Mouse (Mus musculus) embryo, embryonic 10 days (tissue): Measurements from ENCODE around the gene Mindy4.

Source experiments
- DNase-seq: peaks from one replicate; pipeline ENCODE4 v3.0.0-alpha.2; 2015; ENCODE audit warnings: low spot score

Gene Mindy4

DNA sequence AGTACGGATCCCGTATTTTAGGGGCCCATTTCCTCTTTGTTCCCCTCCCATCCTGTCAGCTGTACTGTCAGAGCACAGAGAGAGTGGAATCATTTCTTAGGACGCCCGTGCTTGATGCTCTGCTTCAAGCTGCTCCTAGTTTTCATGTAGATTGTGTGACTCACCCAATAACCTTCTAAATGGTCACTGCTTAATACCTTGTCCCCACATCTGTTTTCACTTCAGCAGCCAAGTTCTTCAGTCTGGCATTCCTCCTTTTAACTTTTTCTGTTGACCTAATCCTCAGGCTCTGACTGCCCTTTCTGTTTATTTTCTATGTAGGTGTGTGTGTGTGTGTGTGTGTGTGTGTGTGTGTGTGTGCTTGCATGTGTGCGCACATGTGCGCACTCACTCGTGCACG, 4.6 kb downstream of the Mindy4 start:
- peak; percentile 28 for DNase-seq

DNA sequence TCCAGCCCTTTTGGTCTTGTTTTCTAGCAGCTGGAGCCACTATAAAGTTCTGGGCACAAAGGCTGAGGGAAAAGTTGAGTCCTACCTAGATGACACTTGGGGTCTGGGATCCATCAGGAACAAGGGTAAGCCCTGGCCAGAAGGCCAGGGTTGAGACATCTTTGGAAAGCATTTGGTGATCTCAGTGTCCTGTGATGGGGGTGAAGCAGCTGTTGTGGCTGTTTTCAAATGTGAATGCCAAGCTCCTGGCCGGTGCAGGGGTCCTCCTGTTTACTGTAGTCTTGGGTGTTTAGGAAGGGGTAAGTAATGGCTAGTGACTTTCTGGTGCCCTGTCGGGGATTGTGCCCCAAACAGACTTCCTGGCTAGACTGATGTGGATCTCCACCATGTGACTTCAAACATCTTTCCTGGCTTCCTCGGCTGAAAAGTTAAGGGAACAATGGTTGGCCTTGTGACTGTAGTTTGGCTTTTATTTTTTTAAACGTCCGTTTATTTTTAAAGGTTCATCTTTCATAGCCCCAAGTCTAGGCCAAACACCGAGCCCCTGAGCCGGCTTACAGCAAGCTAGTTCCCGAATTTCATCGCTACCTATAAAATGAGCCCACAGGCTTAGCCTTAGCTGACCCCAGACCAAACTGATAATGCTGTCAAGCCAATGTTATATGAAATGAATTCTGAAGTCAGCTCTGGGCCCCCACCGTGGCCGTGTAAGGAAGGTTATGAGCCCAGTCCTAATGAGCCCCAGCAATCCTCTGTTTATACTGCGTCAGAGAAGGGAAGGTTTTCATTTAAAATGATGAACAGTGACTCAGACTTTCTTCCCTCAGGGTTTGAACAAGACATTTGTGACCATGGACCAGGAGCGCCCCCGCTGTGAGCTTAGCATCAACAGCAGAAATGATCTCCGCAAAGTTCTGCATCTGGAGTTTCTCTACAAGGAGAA, 7.5 kb downstream of the Mindy4 start:
- peak; percentile 21 for DNase-seq

- no peak for DNase-seq
Measured at GRCm38 (mm10) chr6:55214541-55214940, 11.4 kb downstream of the Mindy4 start.

- DNase-seq: no peak
Measured at GRCm38 (mm10) chr6:55218232-55218631, 15.0 kb downstream of the Mindy4 start.

DNA sequence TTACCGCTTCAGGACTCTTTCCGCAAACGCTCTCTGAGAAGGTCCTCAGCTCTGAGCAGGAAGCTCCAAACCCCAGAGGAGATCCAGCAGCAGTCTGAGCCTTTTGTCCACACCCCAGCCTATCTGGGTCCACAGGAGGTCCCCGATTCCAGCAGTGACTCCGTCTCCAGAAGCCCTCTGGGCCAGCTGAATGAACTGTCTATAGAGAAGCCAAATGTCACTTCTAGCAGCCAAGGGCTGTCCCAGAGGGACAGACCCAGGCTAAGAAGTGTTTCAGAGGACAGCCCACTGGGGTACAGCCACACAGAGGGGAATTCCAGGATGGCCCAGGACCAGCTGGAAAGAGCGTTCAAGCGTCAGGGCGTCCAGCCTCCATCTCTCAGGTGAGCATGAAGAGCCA, 20.8 kb downstream of the Mindy4 start:
- no peak for DNase-seq

GRCm38 (mm10) chr6:55230048-55230447, 26.9 kb downstream of the Mindy4 start:
- no peak for DNase-seq

GRCm38 (mm10) chr6:55232101-55232500, 28.9 kb downstream of the Mindy4 start:
- no peak for DNase-seq

DNA sequence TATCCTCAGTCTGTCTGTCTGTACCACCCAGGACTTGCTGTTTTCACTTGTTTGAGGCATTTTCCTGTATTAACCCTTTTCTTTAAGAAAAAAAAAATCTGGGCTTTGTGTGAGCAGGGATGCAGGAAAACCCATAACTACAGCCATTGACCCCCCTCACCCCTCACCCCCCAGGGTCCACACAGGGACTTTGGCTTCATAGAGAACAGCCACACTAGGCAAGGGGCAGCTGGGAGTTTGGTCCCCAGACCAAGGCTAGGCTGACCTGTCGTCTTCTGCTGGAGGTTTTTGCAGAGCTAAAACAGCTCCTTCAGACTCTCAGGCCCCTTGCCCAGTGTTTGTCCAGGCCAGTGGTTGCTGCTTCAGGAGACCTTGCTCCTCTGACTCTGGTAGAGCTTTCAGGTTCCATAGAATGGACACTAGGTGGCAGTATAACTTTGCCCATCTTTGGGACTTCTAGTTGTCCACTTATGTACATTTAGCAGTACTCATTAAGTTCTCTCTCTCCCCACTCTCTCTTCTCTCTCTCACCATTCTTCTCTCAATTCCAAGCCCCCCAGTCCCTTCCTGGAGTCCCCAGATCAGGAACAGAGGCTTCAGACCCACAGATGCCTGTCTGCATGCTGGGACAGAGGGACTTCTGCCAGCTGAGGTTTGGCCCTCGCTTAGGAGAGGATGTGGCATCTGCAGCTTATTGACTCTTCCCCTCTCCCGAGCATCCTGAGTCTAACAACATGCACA, 29.5 kb downstream of the Mindy4 start:
- peak; percentile 88 for DNase-seq

- no peak for DNase-seq
Measured at GRCm38 (mm10) chr6:55233326-55233725, 30.1 kb downstream of the Mindy4 start.

- DNase-seq: no peak
Measured at GRCm38 (mm10) chr6:55234636-55235035, 31.5 kb downstream of the Mindy4 start.

DNA sequence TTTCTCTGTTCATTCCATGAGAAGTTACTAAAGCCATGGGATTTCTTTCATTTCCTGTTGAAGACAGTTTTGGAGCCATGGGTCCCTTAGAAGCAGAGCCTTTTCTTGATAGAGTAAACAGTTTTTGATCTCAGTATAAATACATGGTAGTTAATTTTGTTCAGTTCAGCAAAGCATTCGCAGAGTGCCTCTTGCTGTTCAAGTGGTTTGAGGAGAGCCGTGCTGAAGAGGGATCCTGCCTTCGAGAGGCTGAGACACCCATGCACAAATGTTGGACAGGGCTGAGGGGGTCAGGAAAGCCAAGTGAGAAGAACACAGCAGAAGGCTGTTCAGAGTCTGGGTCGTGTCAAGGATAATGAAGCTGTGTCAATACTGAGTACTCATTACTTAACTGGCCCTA, 32.5 kb downstream of the Mindy4 start:
- no peak for DNase-seq

DNA sequence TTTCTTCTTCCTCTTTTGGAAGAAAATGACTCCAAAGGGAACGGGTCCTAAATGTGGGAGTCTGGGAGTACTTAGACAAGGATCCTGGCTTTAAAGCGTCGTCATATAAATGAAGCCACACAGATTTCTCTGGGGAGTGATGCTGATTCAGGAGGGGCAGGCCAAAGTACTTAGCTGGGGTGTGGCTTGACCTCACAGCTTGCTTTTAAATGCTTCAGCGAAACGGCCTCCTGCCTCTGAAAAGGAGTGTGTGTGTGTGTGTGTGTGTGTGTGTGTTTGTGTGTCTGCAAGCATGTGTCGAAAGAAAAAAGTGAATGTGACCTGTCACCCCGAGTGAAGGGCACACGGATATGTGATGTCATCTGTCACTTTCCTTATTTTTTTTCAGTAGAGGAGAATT, 36.7 kb downstream of the Mindy4 start:
- no peak for DNase-seq

DNA sequence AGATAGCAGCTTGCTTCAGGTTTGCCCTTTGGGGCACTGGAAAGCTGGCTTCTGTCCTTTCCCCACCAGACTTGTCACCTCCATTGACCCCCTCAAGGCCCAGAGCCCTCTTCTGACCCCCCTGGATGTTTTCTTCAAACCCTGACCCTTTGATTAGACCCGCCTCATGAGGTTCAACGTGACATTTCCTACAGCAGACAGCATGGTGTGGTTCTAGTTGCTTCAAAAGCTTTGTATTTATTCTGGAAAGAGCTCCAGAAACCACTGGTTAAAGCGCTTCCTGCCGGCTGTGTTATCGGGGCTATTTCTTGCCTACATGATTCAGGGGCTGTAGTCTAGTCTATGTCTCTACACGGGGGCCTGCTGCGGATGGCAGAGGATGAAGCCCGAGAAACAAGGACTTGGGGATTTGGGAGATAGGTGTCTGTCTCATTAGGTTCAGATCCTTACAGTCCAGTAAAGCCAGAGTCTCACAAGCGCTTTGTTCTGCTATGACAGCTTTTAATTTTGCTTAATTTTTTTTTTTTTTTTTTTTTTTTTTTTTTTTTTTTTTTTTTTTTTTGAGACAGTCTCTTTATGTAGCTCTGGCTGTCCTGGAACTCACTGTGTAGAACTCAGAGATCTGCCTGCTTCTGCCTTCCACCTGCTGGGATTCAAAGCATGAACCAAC, 37.5 kb downstream of the Mindy4 start:
- no peak for DNase-seq

DNA sequence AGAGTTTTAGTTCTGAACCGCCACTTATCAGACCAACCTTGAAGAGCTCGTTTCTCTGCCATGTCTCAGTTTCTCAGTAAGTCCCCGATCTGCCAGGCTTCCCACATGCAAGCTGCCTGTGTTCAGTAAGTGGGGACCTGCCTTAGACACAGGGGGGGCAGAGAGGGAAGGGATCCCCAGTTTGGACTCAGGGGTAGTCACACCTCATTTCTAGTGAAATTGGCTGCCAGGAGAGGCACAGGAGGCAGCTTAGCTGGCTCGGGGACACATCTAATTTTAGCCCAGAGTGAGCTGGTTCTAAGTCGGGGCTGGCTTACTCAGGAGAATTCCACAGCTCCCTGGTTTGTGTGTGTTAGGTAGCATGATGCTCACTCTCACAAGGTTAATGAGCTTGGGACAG, 38.3 kb downstream of the Mindy4 start:
- no peak for DNase-seq

DNA sequence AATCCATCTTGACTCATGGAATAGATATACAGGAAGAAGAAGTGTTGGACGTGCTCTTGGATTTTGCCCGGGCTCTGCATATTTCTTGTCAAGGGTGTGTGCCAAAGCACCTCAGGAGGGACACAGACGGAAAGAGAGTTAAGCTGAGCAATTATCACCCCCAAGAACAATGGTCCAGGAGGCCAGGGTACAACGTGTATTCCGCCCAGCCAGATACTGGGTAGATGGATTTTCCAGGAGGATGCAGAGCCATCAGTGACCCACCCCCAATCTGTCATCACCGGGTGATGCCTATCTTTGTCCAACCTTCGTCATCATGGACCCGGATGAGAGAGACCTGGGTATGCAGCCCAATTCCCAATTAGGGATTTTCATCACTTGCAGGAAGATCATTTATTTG, 42.5 kb downstream of the Mindy4 start:
- no peak for DNase-seq

GRCm38 (mm10) chr6:55246441-55246840, 43.3 kb downstream of the Mindy4 start:
- no peak for DNase-seq

DNA sequence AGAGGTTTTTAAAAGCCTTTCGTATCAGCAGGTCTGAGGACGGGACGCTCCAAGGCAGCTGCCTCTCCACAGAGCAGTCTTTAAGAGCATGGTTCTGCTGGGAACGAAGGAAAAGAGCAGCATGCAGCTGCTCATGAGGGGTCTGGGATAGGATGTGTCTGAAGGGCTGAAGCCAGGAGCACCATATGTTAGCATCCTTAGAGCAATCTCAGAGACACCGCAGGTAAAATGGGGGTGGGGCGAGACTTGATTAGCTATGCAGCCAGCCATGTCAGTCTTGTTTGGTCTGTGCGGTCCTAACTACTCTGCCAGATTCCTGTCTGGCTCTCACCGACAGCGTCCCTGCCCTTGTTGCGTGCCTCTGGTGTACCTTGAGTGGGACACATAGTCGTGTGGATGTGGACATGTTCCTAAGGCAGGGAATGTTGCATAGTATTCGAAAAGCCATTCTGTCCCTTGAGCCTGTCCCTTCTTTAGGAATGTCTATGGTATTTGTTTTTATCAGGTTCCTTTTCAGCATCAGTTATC, 43.8 kb downstream of the Mindy4 start:
- no peak for DNase-seq

DNA sequence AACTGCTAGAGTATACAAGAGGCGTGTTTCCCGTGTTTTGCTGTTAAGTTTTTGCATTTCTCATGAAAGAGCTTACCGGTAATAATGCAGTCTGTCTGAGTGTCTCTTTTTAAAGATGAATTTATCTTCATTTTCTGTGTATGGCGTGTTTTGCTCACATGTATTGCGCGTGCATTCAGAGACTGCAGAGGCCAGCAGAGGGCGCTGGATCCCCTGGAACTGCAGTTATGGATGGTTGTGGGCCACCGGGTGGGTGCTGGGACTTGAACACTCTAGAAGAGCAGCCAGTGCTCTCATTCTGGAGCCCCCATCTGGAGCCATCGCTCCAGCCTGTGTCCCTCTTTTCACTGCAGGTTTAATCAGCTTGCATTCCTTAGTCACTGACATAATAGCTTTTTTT, 46.1 kb downstream of the Mindy4 start:
- no peak for DNase-seq

GRCm38 (mm10) chr6:55250809-55251208, 47.6 kb downstream of the Mindy4 start:
- DNase-seq: no peak

- DNase-seq: no peak
Measured at GRCm38 (mm10) chr6:55251596-55251995, 48.4 kb downstream of the Mindy4 start.

DNA sequence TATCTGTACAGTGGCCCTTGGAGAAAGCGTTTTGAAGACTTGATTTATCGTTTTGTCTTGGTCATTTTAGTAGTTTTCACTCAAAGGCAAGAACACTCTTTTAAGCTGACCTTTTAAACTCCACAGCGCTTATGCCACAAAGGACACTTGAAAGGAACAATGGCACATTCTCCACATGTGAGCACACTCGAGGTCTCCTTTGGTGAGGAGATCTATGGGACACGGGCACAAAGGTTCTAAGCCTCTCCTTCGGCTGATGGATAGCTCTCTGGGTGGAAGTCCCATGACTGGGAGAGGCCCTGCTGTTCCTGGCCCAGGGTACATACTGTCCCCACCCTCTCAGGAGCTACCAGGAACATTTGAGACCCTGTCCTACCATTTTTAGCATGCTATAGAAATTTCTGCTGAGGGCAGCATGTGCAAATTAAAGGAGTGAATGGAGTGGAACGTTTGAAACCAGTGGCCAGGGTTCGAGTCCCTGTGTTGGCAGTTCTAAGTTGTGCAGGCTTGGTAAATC, 49.6 kb downstream of the Mindy4 start:
- DNase-seq: no peak

- DNase-seq: no peak
Measured at GRCm38 (mm10) chr6:55256500-55257191, 53.5 kb downstream of the Mindy4 start.
